Mouse (Mus musculus) spleen, postnatal 10 days (tissue): Measurements from ENCODE around the gene Frzb.
A peak's percentile ranks its signal among the peaks of the same experiment; 100 is the strongest.
"Not testable (repeated sequence)": the region's sequence is repeated elsewhere in the genome, so short reads cannot be mapped to it uniquely, and the experiment has no call there.

Source experiments
- DNase-seq, 2 experiments: peaks; one replicate each; pipeline ENCODE4 v3.0.0; 2021 to 2022; ENCODE audit warnings: low spot score in 2 of 2

The Frzb gene

GRCm38 (mm10) chr2:80447291-80447791 is at the start of gene Frzb:
Gene Frzb, minus strand, starts transcription at chr2:80447625.
- peak in 1 of 2 experiments; percentile 24 for DNase-seq

GRCm38 (mm10) chr2:80495304-80495703 is 47.9 kb upstream of the Frzb start:
- not testable (repeated sequence) for DNase-seq

GRCm38 (mm10) chr2:80486851-80487250 is 39.4 kb upstream of the Frzb start:
- no peak for DNase-seq

DNA sequence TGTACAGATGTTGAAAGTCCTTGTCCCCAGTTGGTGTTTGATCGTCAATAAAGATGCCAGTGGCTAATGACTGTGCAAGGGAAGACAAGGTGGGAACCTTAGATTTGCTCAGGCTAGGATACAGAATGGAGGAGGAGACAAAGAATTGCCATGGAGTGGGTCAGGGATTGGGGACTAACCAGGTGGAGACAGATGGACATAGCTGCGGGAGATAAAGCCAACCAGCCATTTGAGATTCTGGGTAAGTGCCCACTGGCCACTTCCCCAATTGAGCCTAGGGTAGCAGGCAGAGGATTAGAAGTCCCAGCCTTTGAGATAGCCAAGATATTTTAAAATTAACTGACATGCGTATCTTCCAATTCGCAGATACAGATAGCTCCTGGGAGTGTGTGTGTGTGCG is 37.5 kb upstream of the Frzb start:
- no peak for DNase-seq

GRCm38 (mm10) chr2:80475831-80476230 is 28.4 kb upstream of the Frzb start:
- DNase-seq, result no peak

GRCm38 (mm10) chr2:80474247-80474796 is 26.9 kb upstream of the Frzb start:
- no peak for DNase-seq

GRCm38 (mm10) chr2:80465991-80466821 is 18.8 kb upstream of the Frzb start:
- no peak for DNase-seq

DNA sequence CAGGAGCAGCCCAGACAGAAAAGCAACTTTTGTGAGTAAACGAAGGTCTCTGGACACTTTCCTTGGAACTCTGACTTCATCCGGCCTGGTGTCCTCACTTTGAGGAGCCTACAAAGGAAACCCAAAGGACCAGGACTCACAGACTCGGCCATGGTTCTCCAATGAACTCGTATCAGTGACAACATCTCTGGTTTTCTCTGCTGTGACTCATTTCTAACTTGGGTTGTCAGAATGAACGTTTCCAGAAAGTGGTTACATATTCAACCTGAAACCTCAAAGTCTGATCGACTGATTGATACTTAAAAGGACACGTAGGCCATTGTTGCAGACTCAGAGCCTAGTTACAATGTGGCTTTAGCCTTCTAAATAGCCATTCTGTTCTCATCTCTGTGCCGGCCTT is 14.4 kb upstream of the Frzb start:
- no peak for DNase-seq

DNA sequence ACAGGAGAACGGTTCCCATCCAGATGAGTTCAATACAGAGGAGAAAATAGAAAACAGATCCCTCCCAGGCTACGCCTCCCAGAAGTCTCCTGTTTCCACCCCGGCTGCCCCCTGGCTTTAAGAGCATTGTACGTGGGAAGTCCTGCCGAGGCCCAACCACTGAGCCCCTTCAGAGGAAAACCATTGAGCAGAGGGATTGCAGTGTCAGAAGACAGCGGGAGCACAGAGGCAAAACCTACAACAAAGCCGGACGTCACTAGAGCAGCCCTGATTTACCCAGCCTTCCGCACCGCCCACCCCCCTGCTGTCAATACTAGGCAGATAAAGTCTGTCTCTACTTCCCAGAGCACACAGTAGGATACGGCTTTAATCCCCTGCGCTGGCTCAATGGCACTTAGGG is 806 bp upstream of the Frzb start:
- DNase-seq, result no peak

DNA sequence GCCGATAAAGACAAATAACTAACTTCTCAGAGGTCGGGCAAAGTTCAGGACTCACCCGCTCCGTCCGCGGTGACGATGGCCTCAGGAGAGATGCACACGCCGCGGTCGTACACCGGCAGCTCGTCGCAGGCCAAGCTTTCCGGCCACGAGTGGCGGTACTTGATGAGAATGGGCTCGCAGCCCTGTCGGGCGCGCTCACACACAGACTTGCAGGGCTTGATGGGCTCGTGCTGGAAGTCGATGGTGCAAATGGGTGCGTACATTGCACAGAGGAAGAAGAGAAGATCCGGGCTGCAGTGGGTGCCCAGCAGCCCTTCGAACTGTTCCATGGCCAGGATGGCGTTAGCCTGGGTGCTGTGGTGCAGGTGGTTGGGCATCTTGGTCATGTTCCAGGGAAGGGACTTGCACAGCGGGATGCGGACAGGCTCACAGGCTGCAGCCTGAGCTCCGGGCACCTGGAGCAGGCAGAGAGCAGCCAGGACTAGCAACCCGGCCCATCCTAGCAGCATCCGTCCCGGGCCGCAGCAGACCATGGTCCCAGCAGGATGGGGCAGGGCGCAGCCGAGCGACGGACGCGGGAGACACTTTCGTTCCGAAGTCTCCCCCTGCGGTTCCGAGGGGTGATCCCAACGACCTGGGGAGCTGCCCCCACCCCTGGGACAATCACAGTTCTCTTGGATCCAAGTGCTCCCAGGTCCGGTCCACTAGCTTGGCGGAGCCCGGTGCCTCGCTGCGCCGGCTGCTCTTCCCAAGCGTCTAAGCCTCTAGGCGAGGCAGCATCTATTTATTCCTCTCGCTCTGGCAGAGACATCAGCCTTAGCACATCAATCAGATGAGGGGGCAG is 895 bp downstream of the Frzb start:
- DNase-seq, result peak in 1 of 2 experiments; percentile 13

GRCm38 (mm10) chr2:80445926-80446307 is 1.5 kb downstream of the Frzb start:
- no peak for DNase-seq

DNA sequence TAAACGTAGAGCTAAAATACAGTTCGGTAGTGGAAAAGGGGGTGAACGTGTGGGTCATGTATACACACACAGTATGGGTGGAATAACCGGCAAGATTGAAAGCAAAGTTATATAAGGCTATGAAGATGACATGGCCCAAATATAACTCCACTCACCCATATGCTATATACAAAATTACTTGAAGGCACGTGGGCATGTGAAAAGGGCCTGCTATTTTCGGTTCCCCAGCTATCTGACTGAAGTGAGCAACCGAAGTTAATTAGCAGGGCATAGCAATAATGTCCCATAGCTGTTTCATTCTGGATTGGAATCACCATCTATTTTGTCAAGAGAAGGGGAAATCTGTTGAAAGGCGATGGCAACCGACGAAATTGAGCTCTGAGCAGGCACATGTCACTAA is 1.9 kb downstream of the Frzb start:
- DNase-seq, result no peak

- no peak for DNase-seq
These were observed 2.7 kb downstream of the Frzb start for GRCm38 (mm10) chr2:80444418-80445365.

GRCm38 (mm10) chr2:80443962-80444361 is 3.5 kb downstream of the Frzb start:
- DNase-seq, result no peak

- DNase-seq, result no peak
These were observed 6.0 kb downstream of the Frzb start for GRCm38 (mm10) chr2:80441386-80441785.

- DNase-seq, result no peak
These were observed 8.6 kb downstream of the Frzb start for GRCm38 (mm10) chr2:80438854-80439253.

- DNase-seq, result no peak
These were observed 10.0 kb downstream of the Frzb start for GRCm38 (mm10) chr2:80437401-80437800.

GRCm38 (mm10) chr2:80434783-80435572 is 12.4 kb downstream of the Frzb start:
- no peak for DNase-seq

- no peak for DNase-seq
These were observed 14.1 kb downstream of the Frzb start for GRCm38 (mm10) chr2:80433254-80433876.
